Mouse (Mus musculus): ENCODE results near the gene Pop5. TPM values are rescaled to one million over a fixed set of nuclear protein-coding genes. Genes with fewer than 3 reads are reported as not detected.

Gene Pop5
- polyA plus RNA-seq, 1 experiment from 2014 or later = 107 TPM

DNA sequence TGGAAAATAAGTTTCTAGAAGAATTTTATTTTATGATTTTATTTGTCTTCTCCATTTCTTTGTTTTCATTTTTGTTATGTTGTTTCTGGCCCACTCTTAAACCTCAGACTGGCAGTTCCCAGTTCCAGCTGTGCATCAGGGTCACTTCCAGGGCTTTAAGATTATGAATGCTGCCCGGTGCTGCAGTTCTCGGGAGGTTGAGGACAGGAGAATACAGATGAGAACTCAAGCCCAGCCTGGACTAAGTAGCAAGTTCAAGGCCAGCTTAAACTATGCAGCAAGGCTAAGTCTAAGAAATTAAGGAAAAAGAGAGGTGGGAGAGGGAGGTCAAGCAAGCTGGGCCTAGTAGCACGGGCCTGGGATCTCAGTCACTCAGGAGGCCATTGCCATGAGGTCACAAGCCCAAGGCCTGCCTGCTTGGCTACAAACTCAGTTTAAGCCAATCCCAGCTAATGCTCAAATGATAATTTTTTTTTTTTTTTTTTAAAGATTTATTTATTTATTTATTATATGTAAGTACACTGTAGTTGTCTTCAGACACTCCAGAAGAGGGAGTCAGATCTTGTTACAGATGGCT lies 31.9 kb downstream of the Pop5 start:
- WGBS = 82% methylated on average over 3 of the region's 3 CpGs
- peaks cover 36% of the 10 kb centered on the region for H3K4me1 ChIP-seq (ENCODE audit: control insufficient read depth, insufficient read depth, low read depth, low read length)

DNA sequence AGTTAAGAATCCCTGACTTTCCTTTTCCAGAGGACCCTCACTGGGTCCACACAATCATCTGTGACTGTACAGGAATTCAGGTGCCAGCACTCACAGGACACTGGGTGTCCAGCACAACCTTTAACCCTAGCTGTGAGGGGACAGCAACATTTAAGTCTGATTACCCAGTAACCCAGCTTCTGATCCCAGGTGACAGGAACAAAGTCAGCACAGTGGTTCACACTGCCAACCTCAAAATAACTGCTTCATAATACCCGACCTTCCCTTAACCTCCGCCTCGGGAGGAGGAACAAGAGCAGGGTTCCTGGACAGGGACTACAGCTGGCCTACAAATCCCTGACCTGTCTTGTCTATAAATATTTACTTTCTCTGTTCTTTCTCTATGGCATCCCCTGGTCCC lies 32.6 kb downstream of the Pop5 start:
- Histone ChIP-seq H3K9me3 (ENCODE audit: control insufficient read depth, low read length) (no peaks in the 10 kb centered on the region), H3K4me2 (ENCODE audit: low read length) (no peak overlapping the region), H3K27me3 (replicated peaks; ENCODE audit: control insufficient read depth, insufficient read depth, low read length) (no peaks in the 10 kb centered on the region), H3K27ac (ENCODE audit: low read depth, low read length) (no peak overlapping the region), H3K9ac (ENCODE audit: low read depth, low read length) (no peak overlapping the region), H3K36me3 (ENCODE audit: control insufficient read depth, insufficient read depth, low read length) (0 out of 2 replicates have a peak, but pooled peaks cover 2% of the 10 kb centered on the region), H3K4me3 (ENCODE audit: low read length) (no peak overlapping the region), H3K4me1 (ENCODE audit: control insufficient read depth, insufficient read depth, low read depth, low read length) (peaks cover 38% of the 10 kb centered on the region)
- ATAC-seq = no peak
- 75% methylated on average over 3 of the region's 3 CpGs for WGBS

More for the DNA sequence above, 31.9 kb downstream of the Pop5 start:
- H3K36me3 ChIP-seq (ENCODE audit: control insufficient read depth, insufficient read depth, low read length) = 0 out of 2 replicates have a peak, but pooled peaks cover 5% of the 10 kb centered on the region
- ATAC-seq = no peak
- H3K4me2 ChIP-seq (ENCODE audit: low read length) = no peak overlapping the region
- no peaks in the 10 kb centered on the region for H3K27me3 ChIP-seq (replicated peaks; ENCODE audit: control insufficient read depth, insufficient read depth, low read length)
- H3K9me3 ChIP-seq (ENCODE audit: control insufficient read depth, low read length) = no peaks in the 10 kb centered on the region
- no peak overlapping the region for H3K4me3 ChIP-seq (ENCODE audit: low read length)
- no peak overlapping the region for H3K9ac ChIP-seq (ENCODE audit: low read depth, low read length)
- no peak overlapping the region for H3K27ac ChIP-seq (ENCODE audit: low read depth, low read length)

DNA sequence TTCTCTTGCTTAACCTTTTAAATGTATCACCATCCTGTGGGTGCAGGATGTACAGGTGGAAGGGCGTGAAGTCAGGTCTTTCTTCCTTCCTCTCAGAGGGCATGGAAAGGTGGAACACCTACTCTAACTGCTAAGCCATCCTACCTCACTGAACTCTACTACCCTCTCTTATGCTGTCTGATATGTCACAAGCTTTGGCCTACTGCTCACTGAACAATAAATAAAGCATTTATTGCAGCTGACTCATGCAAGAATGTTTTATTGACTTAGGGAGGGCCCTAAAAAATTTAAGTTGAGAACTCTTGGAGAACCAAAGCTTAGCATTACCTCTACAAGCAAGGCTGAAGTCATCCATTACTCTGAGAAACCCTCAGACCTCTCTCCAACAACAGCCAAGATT lies 34.3 kb downstream of the Pop5 start:
- peaks cover 41% of the 10 kb centered on the region for H3K4me1 ChIP-seq (ENCODE audit: control insufficient read depth, insufficient read depth, low read depth, low read length)
- 88% methylated on average over 1 of the region's 1 CpGs for whole genome bisulfite sequencing
- H3K27me3 ChIP-seq (replicated peaks; ENCODE audit: control insufficient read depth, insufficient read depth, low read length) = no peaks in the 10 kb centered on the region

DNA sequence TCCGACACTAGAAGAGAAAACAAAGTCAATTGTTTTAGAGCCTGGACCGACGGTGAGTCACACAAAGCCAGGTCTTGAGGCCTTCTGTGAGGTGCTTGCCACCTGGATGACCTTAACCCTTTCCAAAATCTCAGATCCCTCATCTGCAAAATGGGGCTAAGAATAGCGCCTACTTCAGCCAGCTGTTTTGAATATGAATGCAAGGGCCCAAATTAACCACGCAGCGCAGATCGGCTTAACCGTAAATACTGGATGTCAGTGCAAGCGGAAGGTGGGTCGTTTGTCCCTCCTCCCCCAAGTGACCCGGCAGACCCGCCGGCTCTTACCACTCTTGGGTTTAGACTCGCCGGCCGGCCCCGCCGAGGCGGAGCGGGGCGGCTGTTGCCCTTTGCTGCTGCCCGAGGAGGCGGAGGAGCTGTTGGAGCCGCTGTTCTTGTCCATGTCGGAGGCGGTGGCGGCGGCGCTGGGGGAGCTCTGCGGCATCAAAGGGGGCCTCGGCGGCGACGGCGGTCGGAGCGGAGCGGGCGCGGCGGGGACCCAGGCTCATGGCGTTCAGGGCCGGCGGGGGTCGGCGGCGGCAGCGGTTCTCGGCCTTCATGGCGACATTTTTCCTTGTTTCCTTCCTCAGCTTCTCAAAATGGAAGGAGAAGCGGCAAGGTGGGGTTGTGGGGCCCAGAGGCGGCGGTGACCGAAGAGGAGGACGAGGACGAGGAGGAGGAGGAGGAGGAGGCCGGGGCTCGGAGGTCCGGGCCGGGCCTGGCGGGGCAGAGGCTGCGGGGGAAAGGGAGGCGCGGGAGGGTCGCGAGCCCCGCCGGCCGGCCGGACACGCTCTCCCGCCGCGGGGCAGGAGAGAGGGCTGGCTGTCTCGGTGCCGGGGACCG lies 36.5 kb downstream of the Pop5 start:
- Histone ChIP-seq H3K9me3 (ENCODE audit: control insufficient read depth, low read length) (no peaks in the 10 kb centered on the region), H3K4me1 (ENCODE audit: control insufficient read depth, insufficient read depth, low read depth, low read length) (peaks cover 34% of the 10 kb centered on the region), H3K9ac (ENCODE audit: low read depth, low read length) (peak overlapping the region; percentile 99), H3K27me3 (replicated peaks; ENCODE audit: control insufficient read depth, insufficient read depth, low read length) (no peaks in the 10 kb centered on the region), H3K4me3 (ENCODE audit: low read length) (peak overlapping the region; percentile 99), H3K36me3 (ENCODE audit: control insufficient read depth, insufficient read depth, low read length) (0 out of 2 replicates have a peak, but pooled peaks cover 2% of the 10 kb centered on the region), H3K4me2 (ENCODE audit: low read length) (peak overlapping the region; percentile 85), H3K27ac (ENCODE audit: low read depth, low read length) (peak overlapping the region; percentile 90)
- peak; percentile 60; the same call in 1 of the 2 replicates for ATAC-seq
- under 1% methylated on average over 61 of the region's 77 CpGs for WGBS

More for the DNA sequence above, 34.3 kb downstream of the Pop5 start:
- no peak overlapping the region for H3K27ac ChIP-seq (ENCODE audit: low read depth, low read length)
- no peak overlapping the region; the same call in 1 of the 2 replicates for H3K9ac ChIP-seq (ENCODE audit: low read depth, low read length)
- 0 out of 2 replicates have a peak, but pooled peaks cover 2% of the 10 kb centered on the region for H3K36me3 ChIP-seq (ENCODE audit: control insufficient read depth, insufficient read depth, low read length)
- no peak for ATAC-seq
- no peak overlapping the region; the same call in 1 of the 2 replicates for H3K4me3 ChIP-seq (ENCODE audit: low read length)
- H3K4me2 ChIP-seq (ENCODE audit: low read length) = peak overlapping the region; percentile 85
- no peaks in the 10 kb centered on the region for H3K9me3 ChIP-seq (ENCODE audit: control insufficient read depth, low read length)

DNA sequence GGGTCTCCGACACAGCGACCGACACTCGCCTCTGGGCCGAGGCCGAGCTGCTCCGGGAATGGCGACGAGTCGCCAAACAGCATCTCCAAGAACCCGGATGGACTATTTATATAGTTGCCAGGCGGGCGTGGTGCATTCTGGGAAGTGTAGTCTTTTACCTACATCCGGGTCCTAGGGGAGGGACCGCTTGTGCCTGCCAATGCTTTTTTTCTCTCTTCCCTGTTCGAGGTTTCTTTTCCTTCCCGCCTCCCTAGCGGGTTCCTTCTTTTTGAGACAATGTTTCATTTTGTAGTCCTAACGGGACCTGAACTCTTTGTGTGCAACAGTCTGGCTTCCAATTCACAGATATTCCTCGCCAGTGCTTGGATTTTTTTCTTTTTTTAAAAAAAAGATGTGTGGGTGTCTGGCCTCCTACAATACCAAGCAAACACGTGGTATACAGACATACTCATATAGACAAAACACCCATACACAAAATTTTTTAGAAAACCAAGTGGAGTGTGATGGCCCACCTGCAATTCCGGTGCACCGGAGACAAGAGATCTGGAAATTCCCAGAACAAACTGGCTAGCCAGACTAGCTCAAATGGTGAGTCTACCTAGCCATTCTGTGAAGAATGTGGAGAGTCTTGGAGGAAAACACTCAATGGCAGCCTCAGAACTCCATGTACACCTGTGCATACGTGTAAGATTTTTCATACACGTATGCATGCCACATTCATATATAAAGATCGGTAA lies 37.3 kb downstream of the Pop5 start, which contains the start of gene Rnf10:
Rnf10 (minus strand) TSS at position 87 of the 737 bp plus-strand sequence.
- WGBS = 13% methylated on average over 24 of the region's 26 CpGs
- peak within 1 kb of the TSS; percentile 90 for H3K27ac ChIP-seq (ENCODE audit: low read depth, low read length)
- H3K36me3 ChIP-seq (ENCODE audit: control insufficient read depth, insufficient read depth, low read length) = 0 out of 2 replicates have a peak, but pooled peaks cover 2% of the 10 kb centered on the region
- H3K27me3 ChIP-seq (replicated peaks; ENCODE audit: control insufficient read depth, insufficient read depth, low read length) = no peaks in the 10 kb centered on the region
- no peaks in the 10 kb centered on the region for H3K9me3 ChIP-seq (ENCODE audit: control insufficient read depth, low read length)
- peak within 1 kb of the TSS; percentile 99 for H3K9ac ChIP-seq (ENCODE audit: low read depth, low read length)
- peaks cover 30% of the 10 kb centered on the region for H3K4me1 ChIP-seq (ENCODE audit: control insufficient read depth, insufficient read depth, low read depth, low read length)
- peak within 1 kb of the TSS; percentile 85 for H3K4me2 ChIP-seq (ENCODE audit: low read length)
- ATAC-seq = peak; percentile 91
- peak within 1 kb of the TSS; percentile 99 for H3K4me3 ChIP-seq (ENCODE audit: low read length)

DNA sequence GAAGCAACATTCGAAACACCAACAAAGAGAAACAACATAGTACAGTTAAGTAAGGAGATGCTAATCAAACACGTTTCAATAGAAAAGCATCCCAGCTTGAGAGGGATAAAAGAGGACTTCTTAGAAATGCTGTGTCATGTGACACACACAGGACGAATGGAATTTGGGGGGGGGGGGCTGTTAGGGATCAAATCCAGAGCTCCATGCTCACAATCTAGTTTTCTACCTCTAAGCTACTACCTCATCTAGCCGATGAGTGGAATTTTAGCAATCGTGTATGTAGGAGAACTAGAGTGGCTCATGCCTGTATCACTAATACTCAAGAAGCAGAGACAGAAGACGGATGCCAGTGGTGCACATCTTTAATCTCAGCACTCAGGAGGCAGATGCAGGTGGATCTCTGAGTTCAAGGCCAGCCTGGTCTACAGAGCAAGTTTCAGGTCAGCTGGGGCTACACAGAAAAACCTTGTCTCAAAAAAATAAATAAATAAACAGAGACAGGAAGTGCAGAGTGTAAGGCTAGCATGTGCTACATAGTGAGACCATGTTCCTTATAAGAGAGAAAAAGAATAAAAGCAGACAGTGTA lies 38.0 kb downstream of the Pop5 start:
- Histone ChIP-seq H3K4me1 (ENCODE audit: control insufficient read depth, insufficient read depth, low read depth, low read length) (peaks cover 27% of the 10 kb centered on the region), H3K4me3 (ENCODE audit: low read length) (no peak overlapping the region), H3K9ac (ENCODE audit: low read depth, low read length) (peak overlapping the region; percentile 99; the same call in 1 of the 2 replicates), H3K36me3 (ENCODE audit: control insufficient read depth, insufficient read depth, low read length) (0 out of 2 replicates have a peak, but pooled peaks cover 2% of the 10 kb centered on the region), H3K27me3 (replicated peaks; ENCODE audit: control insufficient read depth, insufficient read depth, low read length) (no peaks in the 10 kb centered on the region), H3K9me3 (ENCODE audit: control insufficient read depth, low read length) (no peaks in the 10 kb centered on the region), H3K4me2 (ENCODE audit: low read length) (peak overlapping the region; percentile 54), H3K27ac (ENCODE audit: low read depth, low read length) (peak overlapping the region; percentile 63)
- no peak for ATAC-seq
- WGBS = 71% methylated on average over 6 of the region's 6 CpGs

DNA sequence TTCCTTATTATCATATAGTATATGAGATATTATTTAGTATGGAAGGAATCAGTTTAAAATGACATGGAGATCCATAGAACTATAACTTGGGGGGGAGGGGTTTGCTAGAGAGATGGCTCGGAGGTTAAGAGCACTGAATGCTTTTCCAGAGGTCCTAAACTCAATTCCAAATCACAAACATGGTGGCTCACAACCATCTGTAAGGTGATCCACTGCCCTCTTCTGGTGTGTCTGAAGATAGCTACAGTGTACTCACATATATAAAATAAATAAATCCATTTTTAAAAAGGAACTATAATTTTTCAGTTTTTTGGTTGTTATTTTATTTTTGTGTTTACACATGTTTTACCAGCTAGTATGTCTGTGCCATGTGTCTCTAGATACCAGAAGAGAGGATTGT lies 38.7 kb downstream of the Pop5 start:
- Histone ChIP-seq H3K27ac (ENCODE audit: low read depth, low read length) (no peak overlapping the region), H3K4me3 (ENCODE audit: low read length) (no peak overlapping the region), H3K9ac (ENCODE audit: low read depth, low read length) (no peak overlapping the region), H3K4me1 (ENCODE audit: control insufficient read depth, insufficient read depth, low read depth, low read length) (peaks cover 25% of the 10 kb centered on the region), H3K9me3 (ENCODE audit: control insufficient read depth, low read length) (no peaks in the 10 kb centered on the region), H3K36me3 (ENCODE audit: control insufficient read depth, insufficient read depth, low read length) (0 out of 2 replicates have a peak, but pooled peaks cover 2% of the 10 kb centered on the region), H3K27me3 (replicated peaks; ENCODE audit: control insufficient read depth, insufficient read depth, low read length) (no peaks in the 10 kb centered on the region), H3K4me2 (ENCODE audit: low read length) (no peak overlapping the region)
- 83% methylated on average over 1 of the region's 1 CpGs for WGBS
- ATAC-seq = no peak

DNA sequence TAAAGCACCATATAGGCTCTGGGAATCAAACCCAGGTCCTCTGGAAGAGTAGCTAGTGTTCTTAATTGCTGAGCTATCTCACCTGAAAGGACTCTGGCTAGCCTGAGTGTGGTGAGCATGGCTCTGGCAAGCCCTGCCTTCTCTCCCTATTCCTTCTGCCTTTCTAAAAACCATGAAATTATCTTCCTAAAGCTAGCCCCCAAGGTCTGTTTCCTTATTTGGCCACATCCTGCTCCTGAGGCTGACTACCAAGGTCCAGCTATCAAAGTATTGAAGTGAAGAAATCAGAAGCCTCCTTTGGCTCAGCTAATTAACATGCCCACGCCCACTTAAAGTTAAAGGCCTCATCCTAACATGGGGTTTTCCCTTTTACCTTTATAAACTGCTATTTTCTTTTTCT lies 39.1 kb downstream of the Pop5 start:
- WGBS = 93% methylated on average over 1 of the region's 1 CpGs

More for the DNA sequence above, 39.1 kb downstream of the Pop5 start:
- Histone ChIP-seq H3K9ac (ENCODE audit: low read depth, low read length) (no peak overlapping the region), H3K4me2 (ENCODE audit: low read length) (no peak overlapping the region), H3K27ac (ENCODE audit: low read depth, low read length) (no peak overlapping the region), H3K27me3 (replicated peaks; ENCODE audit: control insufficient read depth, insufficient read depth, low read length) (no peaks in the 10 kb centered on the region), H3K9me3 (ENCODE audit: control insufficient read depth, low read length) (no peaks in the 10 kb centered on the region), H3K4me3 (ENCODE audit: low read length) (no peak overlapping the region), H3K36me3 (ENCODE audit: control insufficient read depth, insufficient read depth, low read length) (0 out of 2 replicates have a peak, but pooled peaks cover 2% of the 10 kb centered on the region), H3K4me1 (ENCODE audit: control insufficient read depth, insufficient read depth, low read depth, low read length) (peaks cover 21% of the 10 kb centered on the region)
- no peak for ATAC-seq

Measured in hindbrain, embryonic 16.5 days (tissue).